Mouse (Mus musculus) midbrain, embryonic 15.5 days (tissue): ENCODE measurements around the gene Vamp8. TPM values are rescaled to one million over a fixed set of nuclear protein-coding genes. Genes with fewer than 3 reads are reported as not detected.

Experiments used
- ATAC-seq: fragments of 200-750 bp; cut with Nextera tagmentation; replicated peaks from 2 replicates; pipeline ENCODE4 v1.8.0; 2017; ENCODE audit warnings: moderate TSS enrichment
- H3K27ac ChIP-seq: fragments of 300-500 bp; sonication (generic); 2 replicates; pipeline ENCODE4 v1.5.1; 2015; ENCODE audit warnings: mild to moderate bottlenecking, inconsistent platforms
- H3K27me3 ChIP-seq: fragments of 300-500 bp; sonication (generic); replicated peaks from 2 replicates; pipeline ENCODE4 v1.6.1; 2015; ENCODE audit warnings: inconsistent platforms
- H3K36me3 ChIP-seq: fragments of 300-500 bp; sonication (generic); replicated peaks from 2 replicates; pipeline ENCODE4 v1.6.1; 2015; ENCODE audit warnings: inconsistent platforms
- H3K4me1 ChIP-seq: fragments of 300-500 bp; sonication (generic); 2 replicates; pipeline ENCODE4 v1.6.1; 2015; ENCODE audit warnings: inconsistent platforms
- H3K4me2 ChIP-seq: fragments of 300-500 bp; sonication (generic); 2 replicates; pipeline ENCODE4 v1.6.1; 2015; ENCODE audit warnings: inconsistent platforms, mild to moderate bottlenecking, moderate library complexity
- H3K4me3 ChIP-seq: fragments of 300-500 bp; sonication (generic); 2 replicates; pipeline ENCODE4 v1.5.1; 2015; ENCODE audit warnings: mild to moderate bottlenecking, inconsistent platforms
- H3K9ac ChIP-seq: fragments of 300-500 bp; sonication (generic); 2 replicates; pipeline ENCODE4 v1.6.1; 2015; ENCODE audit warnings: mild to moderate bottlenecking, inconsistent platforms
- H3K9me3 ChIP-seq: fragments of 300-500 bp; sonication (generic); 2 replicates; pipeline ENCODE4 v1.6.1; 2016; ENCODE audit warnings: inconsistent platforms
- WGBS: fragments of 180-500 bp; shearing (Covaris S2); methylation state at CpG from one replicate; pipeline ENCODE4 v1.1.7; 2015; ENCODE audit warnings: mixed read lengths; 5-methylcytosine and 5-hydroxymethylcytosine counted together
- polyA plus RNA-seq: library from polyadenylated mRNA; unstranded; fragments of >200 nt; fragmentation: Nextera tagmentation; extraction: Ambion mirVana; gene quantifications from 2 replicates; pipeline ENCODE4 v1.2.1, GENCODE M21; 2015

Gene Vamp8
- 22.2 and 28.1 TPM in 2 replicates for polyA plus RNA-seq

DNA sequence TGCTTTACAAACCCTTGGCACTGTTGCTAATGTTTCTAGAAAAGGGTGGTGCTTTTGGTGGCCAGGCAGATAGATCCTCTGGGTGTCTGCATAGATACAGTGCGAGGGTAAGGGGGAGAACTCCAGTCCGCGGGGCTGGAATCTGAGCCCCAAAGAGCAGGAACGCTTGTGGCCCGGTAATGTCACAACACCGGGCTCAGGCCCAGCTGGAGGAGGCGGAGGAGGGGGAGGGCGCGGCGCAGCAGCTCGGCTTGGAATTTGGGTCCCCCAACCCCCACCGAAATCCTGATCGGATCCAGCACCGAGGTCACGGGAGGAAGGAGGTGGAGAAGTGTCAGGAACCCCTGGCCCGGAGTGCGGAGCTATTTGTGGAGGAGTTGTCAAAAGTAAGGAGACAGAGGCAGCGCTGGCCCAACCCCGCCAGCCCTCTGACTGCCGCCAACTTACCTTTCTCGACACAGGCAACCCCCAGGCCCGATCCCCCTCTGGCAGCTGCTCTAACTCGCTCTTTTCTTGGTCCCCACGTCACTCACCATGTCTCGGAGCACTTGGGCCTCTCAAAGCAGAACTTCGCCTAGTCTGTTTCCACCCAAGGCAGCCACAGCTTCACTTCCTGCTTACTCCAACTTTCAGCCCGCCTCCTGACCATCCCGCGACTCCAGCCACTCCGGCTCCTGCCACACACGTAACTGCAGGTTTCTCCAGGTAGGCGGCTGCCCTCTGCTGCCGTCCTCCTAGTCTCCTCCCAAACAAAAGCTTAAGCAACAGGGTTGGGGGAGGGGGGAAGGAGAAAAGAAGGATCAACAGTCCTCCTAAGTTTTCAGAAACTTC, at the start of gene Vamp8:
Gene Vamp8 (minus strand): TSS at position 763 of the 831 bp plus-strand sequence.
- Histone ChIP-seq H3K27ac (no peak within 1 kb of the TSS), H3K4me1 (peaks cover 10% of the 10 kb centered on the region), H3K9me3 (no peaks in the 10 kb centered on the region), H3K9ac (peak within 1 kb of the TSS; percentile 22; the same call in 1 of the 2 replicates), H3K4me2 (peak within 1 kb of the TSS; percentile 52), H3K27me3 (peaks cover 15% of the 10 kb centered on the region), H3K36me3 (no peaks in the 10 kb centered on the region), H3K4me3 (peak within 1 kb of the TSS; percentile 27)
- 3% methylated on average over 33 of the region's 33 CpGs for WGBS
- peak; percentile 48; the same call in 1 of the 2 replicates for ATAC-seq

DNA sequence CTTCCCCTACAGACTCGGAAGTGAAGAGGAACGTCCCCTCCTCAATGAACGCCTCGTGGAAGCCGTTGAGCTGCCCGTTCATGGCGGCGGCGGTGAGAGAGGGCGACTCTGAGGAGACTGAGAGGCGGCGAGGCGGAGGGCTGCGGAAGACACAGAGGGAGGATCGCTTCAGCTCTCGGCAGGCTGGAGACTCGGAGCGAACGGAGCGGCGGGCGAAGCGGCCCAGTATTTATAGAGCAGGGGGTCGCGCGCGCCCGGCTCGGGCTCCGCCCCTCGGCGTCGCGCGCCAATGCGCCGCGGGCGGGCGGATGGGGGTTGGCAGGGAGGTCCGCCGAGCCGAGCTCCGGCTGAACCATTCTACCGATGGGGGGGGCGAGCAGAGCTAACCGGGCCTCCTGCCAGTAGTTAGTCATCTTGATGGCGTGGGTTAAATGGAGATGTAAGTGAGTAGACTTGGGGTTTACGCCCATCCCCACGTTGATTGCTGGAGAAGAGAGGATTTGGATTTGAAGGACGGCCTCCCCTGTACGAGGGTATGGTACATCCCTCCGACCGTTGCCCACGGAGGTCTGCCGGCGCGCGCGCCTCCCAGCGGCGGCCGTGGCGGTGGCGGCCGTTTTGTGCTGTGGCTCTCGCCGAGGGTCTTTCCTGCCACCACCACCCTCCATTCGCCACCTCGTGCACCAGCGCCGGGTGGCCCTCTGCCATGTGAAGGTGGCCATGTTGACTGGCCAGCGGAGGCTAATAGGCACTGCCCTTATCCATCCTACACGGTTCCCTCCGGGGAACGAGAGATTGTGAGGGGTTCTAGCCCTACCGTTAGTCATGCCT, 49.1 kb upstream of the Vamp8 start, which contains the start of gene Mat2a:
Gene Mat2a (minus strand): TSS at position 204 of the 831 bp plus-strand sequence.
- H3K27ac ChIP-seq: peak within 1 kb of the TSS; percentile 99
- H3K9me3 ChIP-seq: no peaks in the 10 kb centered on the region
- peak within 1 kb of the TSS; percentile 81 for H3K4me2 ChIP-seq
- H3K4me3 ChIP-seq: peak within 1 kb of the TSS; percentile 96
- H3K4me1 ChIP-seq: peaks cover 47% of the 10 kb centered on the region
- H3K36me3 ChIP-seq: peaks cover 23% of the 10 kb centered on the region
- under 1% methylated on average over 75 of the region's 77 CpGs for WGBS
- H3K9ac ChIP-seq: peak within 1 kb of the TSS; percentile 100
- H3K27me3 ChIP-seq: no peaks in the 10 kb centered on the region
- peak; percentile 91 for ATAC-seq

DNA sequence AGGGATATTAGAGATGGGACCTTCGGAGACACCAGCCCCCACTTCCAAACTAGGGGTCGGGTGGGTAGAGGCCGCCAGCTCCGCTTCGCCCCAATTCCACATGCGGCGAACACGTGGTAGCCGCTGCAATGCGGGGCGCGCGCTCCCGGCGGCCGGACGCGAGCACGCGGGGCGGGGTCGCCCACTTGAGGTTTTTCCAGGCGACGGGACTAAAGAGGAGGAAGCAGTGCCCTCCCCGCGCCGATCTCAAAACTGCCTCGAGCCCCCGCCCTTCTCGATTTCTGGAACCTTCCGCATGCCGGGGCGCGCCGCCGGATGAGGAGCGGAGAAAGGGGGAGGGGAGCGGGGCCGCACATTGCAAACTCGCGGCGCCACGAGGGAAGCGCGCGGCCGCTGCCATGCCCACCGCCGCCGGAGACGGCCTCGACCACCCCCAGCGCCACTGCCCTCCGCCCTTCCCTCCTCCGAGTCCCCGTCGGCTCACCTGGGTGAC, 48.4 kb upstream of the Vamp8 start:
- peak overlapping the region; percentile 81 for H3K4me2 ChIP-seq
- under 1% methylated on average over 48 of the region's 57 CpGs for WGBS
- H3K9ac ChIP-seq: peak overlapping the region; percentile 100
- ATAC-seq: peak; percentile 61
- H3K4me1 ChIP-seq: peaks cover 47% of the 10 kb centered on the region
- H3K36me3 ChIP-seq: peaks cover 26% of the 10 kb centered on the region
- H3K27me3 ChIP-seq: no peaks in the 10 kb centered on the region
- H3K27ac ChIP-seq: peak overlapping the region; percentile 99
- H3K4me3 ChIP-seq: peak overlapping the region; percentile 96
- H3K9me3 ChIP-seq: no peaks in the 10 kb centered on the region

DNA sequence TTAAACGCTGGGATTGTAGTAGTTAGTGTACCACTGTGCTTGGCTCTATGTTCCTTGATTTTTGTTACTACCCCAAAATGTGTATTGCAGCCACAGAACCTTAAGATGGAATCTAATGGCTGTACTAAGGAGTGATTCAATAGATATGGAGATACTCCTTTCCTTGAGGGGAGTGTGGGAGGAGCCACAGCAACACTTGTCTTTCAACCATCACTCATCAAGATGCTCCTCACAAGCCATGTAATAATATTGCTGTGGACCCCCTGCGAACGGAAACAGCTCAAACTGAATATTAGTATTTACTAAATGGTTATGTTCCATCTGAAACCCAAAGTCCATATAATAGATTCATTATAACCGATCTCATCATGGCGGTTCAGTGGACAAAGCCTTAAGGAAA, 47.7 kb upstream of the Vamp8 start:
- ATAC-seq: no peak
- Histone ChIP-seq H3K9me3 (no peaks in the 10 kb centered on the region), H3K27me3 (no peaks in the 10 kb centered on the region), H3K36me3 (peaks cover 31% of the 10 kb centered on the region), H3K4me1 (peaks cover 47% of the 10 kb centered on the region), H3K4me3 (peak overlapping the region; percentile 96), H3K9ac (peak overlapping the region; percentile 100), H3K4me2 (peak overlapping the region; percentile 81), H3K27ac (peak overlapping the region; percentile 99)
- WGBS: 1% methylated on average over 5 of the region's 5 CpGs

DNA sequence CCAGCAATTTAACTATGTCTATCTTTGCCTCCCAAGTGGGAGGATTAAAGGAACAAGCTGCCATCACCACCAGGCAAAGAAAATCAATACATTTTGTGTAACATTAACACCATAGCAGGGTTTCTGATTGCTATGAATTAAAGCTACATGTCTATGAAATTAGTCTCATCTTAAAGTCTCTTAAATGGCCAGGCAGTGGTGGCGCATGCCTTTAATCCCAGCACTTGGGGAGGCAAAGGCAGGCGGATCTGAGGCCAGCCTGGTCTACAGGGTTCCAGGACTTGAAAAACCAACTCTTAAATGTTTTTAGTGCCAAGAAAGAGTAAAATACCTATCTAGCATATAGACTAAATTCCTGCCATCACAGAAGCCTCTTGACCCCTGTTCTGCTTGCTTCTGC, 41.6 kb upstream of the Vamp8 start:
- Histone ChIP-seq H3K4me1 (peaks cover 21% of the 10 kb centered on the region), H3K27ac (peak overlapping the region; percentile 7; the same call in 1 of the 2 replicates), H3K36me3 (peaks cover 59% of the 10 kb centered on the region)

DNA sequence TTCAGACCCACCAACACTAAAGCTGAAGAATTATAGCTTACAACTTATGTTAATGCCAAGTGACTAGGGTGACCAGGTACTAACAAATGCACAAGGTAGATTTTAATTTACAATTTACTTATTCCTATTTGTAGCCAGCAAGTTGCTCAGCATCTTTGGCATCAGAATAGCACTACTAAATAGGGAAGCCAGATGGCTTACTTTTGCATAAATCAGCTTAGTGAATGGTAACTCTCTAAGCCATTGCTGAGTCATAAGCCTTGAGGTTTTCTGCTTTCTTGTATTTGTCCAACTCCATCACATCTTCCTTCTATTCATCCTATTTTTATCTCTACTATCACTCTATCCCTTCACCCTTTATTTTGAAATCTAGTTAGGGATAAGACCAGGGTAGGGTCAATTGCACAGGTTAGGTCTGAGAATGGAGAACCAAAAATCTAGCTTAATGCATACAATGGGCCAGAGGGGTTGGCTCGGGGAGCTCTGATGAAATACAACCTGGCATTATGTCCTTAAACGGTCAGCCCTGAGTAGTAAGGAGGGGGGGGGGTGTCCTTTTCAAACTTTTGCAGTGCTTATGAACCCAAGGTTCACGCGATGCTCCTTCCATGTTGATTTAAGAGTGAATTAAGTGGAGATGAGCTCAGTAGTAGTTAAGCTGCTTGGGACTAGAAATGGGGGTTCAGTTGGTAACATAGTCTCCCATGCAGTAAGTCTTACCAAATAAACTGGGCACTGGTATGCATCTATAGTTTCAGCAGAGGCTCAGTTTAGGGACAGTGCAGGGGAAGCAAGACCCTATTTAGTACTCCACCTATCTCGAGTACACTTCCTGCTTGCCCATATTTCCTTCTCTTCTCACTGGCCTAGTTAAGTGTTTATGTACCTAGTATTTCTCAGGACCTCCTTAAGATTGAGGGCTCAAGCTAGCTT, 40.8 kb upstream of the Vamp8 start:
- no peak overlapping the region for H3K4me2 ChIP-seq
- 0 out of 2 replicates have a peak, but pooled peaks have one; percentile 15 for ATAC-seq
- H3K9ac ChIP-seq: no peak overlapping the region
- H3K4me1 ChIP-seq: peaks cover 13% of the 10 kb centered on the region
- 38% methylated on average over 5 of the region's 5 CpGs for WGBS
- H3K9me3 ChIP-seq: no peaks in the 10 kb centered on the region
- H3K36me3 ChIP-seq: peaks cover 54% of the 10 kb centered on the region
- H3K4me3 ChIP-seq: no peak overlapping the region
- no peaks in the 10 kb centered on the region for H3K27me3 ChIP-seq
- H3K27ac ChIP-seq: no peak overlapping the region

More for the DNA sequence above, 41.6 kb upstream of the Vamp8 start:
- Histone ChIP-seq H3K9ac (no peak overlapping the region), H3K4me2 (no peak overlapping the region), H3K4me3 (no peak overlapping the region), H3K27me3 (no peaks in the 10 kb centered on the region), H3K9me3 (no peaks in the 10 kb centered on the region)
- WGBS: 73% methylated on average over 2 of the region's 2 CpGs
- ATAC-seq: no peak

DNA sequence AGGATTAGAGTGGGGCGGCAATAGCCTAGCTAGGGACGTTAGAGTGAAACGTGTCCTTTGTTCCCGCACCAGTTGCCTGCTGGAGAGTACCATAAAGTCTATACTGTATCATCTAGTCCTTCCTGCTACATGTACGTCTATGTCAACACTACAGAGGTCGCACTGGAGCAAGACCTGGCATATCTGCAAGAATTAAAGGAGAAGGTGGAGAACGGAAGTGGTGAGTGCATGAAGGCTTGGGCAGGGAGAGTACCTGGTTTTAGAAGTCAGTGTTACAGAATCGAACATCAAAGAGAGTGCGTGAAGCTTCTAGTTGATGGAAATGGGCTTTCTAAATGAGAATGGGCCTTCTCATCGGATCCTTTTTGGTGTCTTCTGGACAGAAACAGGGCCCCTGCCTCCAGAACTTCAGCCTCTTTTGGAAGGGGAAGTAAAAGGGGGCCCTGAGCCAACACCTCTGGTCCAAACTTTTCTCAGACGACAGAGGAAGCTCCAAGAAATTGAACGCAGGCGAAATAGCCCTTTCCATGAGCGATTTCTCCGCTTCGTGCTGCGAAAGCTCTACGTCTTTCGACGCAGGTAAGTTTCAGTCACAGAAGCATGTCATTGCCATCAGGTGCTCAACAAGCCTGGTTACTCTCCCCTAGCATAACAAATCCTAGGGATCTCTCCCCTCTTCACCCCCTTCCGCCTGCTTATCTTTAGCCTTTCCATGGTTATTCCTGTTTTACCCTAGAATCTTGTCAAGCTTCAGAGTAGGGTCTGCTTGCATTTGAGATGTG, 38.7 kb upstream of the Vamp8 start:
- Histone ChIP-seq H3K9me3 (no peaks in the 10 kb centered on the region), H3K4me3 (no peak overlapping the region), H3K9ac (no peak overlapping the region), H3K36me3 (peaks cover 44% of the 10 kb centered on the region), H3K4me1 (no peaks in the 10 kb centered on the region), H3K27ac (no peak overlapping the region), H3K4me2 (no peak overlapping the region), H3K27me3 (no peaks in the 10 kb centered on the region)
- 92% methylated on average over 21 of the region's 21 CpGs for WGBS
- ATAC-seq: no peak

DNA sequence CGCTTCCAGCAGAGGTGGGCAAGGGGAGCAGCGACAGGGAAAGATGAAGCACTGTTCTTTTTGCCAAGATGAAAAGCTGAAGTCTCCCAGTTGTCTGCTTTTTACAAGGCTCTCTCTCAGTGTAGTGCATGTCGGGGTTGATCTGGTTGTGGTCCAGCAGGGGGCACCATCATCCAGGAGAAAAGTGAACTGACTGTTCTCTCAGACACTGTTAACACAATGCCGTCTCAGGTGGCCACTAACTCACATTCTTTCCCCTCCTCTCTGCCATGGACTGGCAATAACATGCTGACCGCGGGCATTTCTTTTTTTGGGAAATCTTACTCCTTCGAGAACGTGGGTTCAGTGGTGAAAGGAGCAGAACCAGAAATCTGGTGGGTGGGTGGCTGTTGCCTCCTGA, 37.5 kb upstream of the Vamp8 start:
- no peaks in the 10 kb centered on the region for H3K27me3 ChIP-seq
- no peak overlapping the region for H3K4me2 ChIP-seq
- no peak overlapping the region for H3K4me3 ChIP-seq
- H3K4me1 ChIP-seq: no peaks in the 10 kb centered on the region
- H3K9ac ChIP-seq: no peak overlapping the region
- peaks cover 47% of the 10 kb centered on the region for H3K36me3 ChIP-seq
- H3K27ac ChIP-seq: no peak overlapping the region
- WGBS: 35% methylated on average over 8 of the region's 8 CpGs
- ATAC-seq: peak; percentile 86
- H3K9me3 ChIP-seq: no peaks in the 10 kb centered on the region

DNA sequence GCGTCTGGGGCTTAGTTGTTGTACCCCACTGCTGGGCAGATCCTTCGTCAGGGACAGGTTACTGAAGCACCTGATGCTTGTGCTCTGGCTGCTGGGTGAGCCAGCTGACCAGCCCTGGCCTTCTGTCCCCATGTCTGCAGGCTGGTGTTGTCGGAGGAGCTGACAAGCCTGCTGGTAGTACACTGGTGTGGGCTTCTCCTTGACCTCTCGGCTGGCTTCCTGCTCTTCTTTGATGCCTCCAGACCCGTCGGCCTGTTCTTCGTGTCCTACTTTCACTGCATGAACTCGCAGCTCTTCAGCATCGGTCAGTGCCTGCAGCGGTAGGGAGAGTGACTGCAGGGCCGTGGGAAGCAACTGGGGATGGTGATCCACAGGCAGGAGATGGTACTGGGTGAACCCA, 35.1 kb upstream of the Vamp8 start:
- H3K4me3 ChIP-seq: no peak overlapping the region
- no peaks in the 10 kb centered on the region for H3K4me1 ChIP-seq
- no peak overlapping the region for H3K27ac ChIP-seq
- no peaks in the 10 kb centered on the region for H3K27me3 ChIP-seq
- no peak overlapping the region for H3K4me2 ChIP-seq
- no peaks in the 10 kb centered on the region for H3K9me3 ChIP-seq
- no peak overlapping the region for H3K9ac ChIP-seq
- H3K36me3 ChIP-seq: peaks cover 36% of the 10 kb centered on the region; the same call in 1 of the 2 replicates
- no peak for ATAC-seq
- 94% methylated on average over 11 of the region's 11 CpGs for WGBS

DNA sequence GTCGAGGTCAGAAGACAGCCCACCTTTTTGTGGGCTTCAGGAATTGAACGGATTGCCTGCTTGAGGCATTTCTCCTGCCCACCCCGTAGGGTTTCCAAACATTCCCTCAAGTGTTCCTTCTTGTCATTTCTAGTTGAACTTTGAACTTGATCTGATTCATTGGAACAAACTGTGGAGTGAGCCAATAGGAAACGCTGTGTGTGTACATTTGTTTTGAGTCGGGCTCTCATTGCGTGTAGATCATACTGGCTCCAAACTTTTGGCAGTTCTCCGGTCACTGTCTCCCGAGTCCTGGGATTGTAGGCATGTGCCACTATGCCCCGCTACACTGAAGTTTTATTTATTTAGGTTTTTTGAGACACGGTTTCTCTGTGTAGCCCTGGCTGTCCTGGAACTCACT, 30.4 kb upstream of the Vamp8 start:
- Histone ChIP-seq H3K9ac (no peak overlapping the region), H3K4me2 (no peak overlapping the region), H3K9me3 (no peaks in the 10 kb centered on the region), H3K4me1 (peaks cover 11% of the 10 kb centered on the region), H3K27ac (no peak overlapping the region), H3K36me3 (peaks cover 31% of the 10 kb centered on the region), H3K27me3 (no peaks in the 10 kb centered on the region), H3K4me3 (no peak overlapping the region)
- no peak for ATAC-seq
- 94% methylated on average over 10 of the region's 10 CpGs for WGBS

DNA sequence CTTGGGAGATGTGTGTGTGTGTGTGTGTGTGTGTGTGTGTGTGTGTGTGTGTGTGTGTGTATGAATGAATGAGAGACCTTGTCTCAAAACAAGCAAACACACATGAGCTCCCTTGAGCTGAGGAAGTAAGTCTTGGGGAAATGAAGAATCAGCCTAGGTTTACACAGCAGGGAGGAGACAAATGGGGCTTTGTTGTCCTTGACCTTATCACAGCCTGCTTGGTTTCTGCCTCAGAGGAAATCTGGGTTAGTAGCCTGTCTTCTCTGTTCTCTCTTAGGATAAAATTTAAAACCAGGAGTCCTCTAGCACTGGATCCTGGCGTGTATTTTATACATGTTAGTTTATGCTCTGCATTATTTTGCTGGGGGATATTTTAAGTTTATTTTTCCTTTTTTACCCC, 29.3 kb upstream of the Vamp8 start:
- Histone ChIP-seq H3K27me3 (no peaks in the 10 kb centered on the region), H3K36me3 (peaks cover 25% of the 10 kb centered on the region), H3K4me2 (no peak overlapping the region), H3K4me1 (peaks cover 22% of the 10 kb centered on the region), H3K4me3 (no peak overlapping the region), H3K9ac (no peak overlapping the region), H3K27ac (no peak overlapping the region), H3K9me3 (no peaks in the 10 kb centered on the region)
- no peak for ATAC-seq
- 78% methylated on average over 1 of the region's 1 CpGs for WGBS
